Mouse (Mus musculus) hindbrain, embryonic 12.5 days (tissue): Measurements from ENCODE around the gene Gm3072. TPM values are rescaled to one million over a fixed set of nuclear protein-coding genes. Genes with fewer than 3 reads are reported as not detected.
"Not testable (repeated sequence)": the region's sequence is repeated elsewhere in the genome, so short reads cannot be mapped to it uniquely, and the experiment has no call there.

Experiments
- ATAC-seq: fragments of 200-750 bp; cut with Nextera tagmentation; 2 replicates; pipeline ENCODE4 v1.8.0; 2017; ENCODE audit warnings: moderate TSS enrichment; ENCODE audit not compliant: low FRiP score
- H3K27ac ChIP-seq: fragments of 300-500 bp; sonication (generic); 2 replicates; pipeline ENCODE4 v1.5.1; 2016; ENCODE audit warnings: mild to moderate bottlenecking
- H3K27me3 ChIP-seq: fragments of 300-500 bp; sonication (generic); 2 replicates; pipeline ENCODE4 v1.6.1; 2016; ENCODE audit warnings: mild to moderate bottlenecking
- H3K36me3 ChIP-seq: fragments of 300-500 bp; sonication (generic); 2 replicates; pipeline ENCODE4 v1.6.1; 2016; ENCODE audit warnings: mild to moderate bottlenecking
- H3K4me1 ChIP-seq: fragments of 300-500 bp; sonication (generic); 2 replicates; pipeline ENCODE4 v1.6.1; 2016
- H3K4me2 ChIP-seq: fragments of 300-500 bp; sonication (generic); replicated peaks from 2 replicates; pipeline ENCODE4 v1.6.1; 2016; ENCODE audit warnings: mild to moderate bottlenecking
- H3K4me3 ChIP-seq: fragments of 300-500 bp; sonication (generic); 2 replicates; pipeline ENCODE4 v1.5.1; 2016; ENCODE audit warnings: mild to moderate bottlenecking
- H3K9ac ChIP-seq: fragments of 300-500 bp; sonication (generic); 2 replicates; pipeline ENCODE4 v1.6.1; 2016; ENCODE audit warnings: mild to moderate bottlenecking, moderate library complexity
- H3K9me3 ChIP-seq: fragments of 300-500 bp; sonication (generic); replicated peaks from 2 replicates; pipeline ENCODE4 v1.6.1; 2016; ENCODE audit warnings: mild to moderate bottlenecking
- WGBS: fragments of 180-500 bp; shearing (Covaris S2); methylation state at CpG from one replicate; pipeline ENCODE4 v1.1.7; 2016; 5-methylcytosine and 5-hydroxymethylcytosine counted together
- polyA plus RNA-seq: library from polyadenylated mRNA; unstranded; fragments of >200 nt; fragmentation: Nextera tagmentation; extraction: Ambion mirVana; gene quantifications from 2 replicates; pipeline ENCODE4 v1.2.1, GENCODE M21; 2016

Gene Gm3072
- polyA plus RNA-seq = not detected in 2 replicates

- H3K36me3 ChIP-seq, H3K27me3 ChIP-seq, H3K4me3 ChIP-seq, ATAC-seq, H3K4me1 ChIP-seq, H3K27ac ChIP-seq, H3K9ac ChIP-seq, H3K9me3 ChIP-seq, H3K4me2 ChIP-seq: not testable (repeated sequence)
- 82% methylated on average over 1 of the region's 2 CpGs for WGBS
Observed at GRCm38 (mm10) chr14:41624512-41624911, at the start of gene Gm3072. Gm3072 (minus strand) TSS chr14:41624612.

- H3K36me3 ChIP-seq, H3K4me2 ChIP-seq, H3K4me3 ChIP-seq, H3K4me1 ChIP-seq, H3K27ac ChIP-seq, H3K9ac ChIP-seq, ATAC-seq, H3K27me3 ChIP-seq, H3K9me3 ChIP-seq: not testable (repeated sequence)
- 81% methylated on average over 2 of the region's 2 CpGs for WGBS
Observed at GRCm38 (mm10) chr14:41648176-41648575, 23.8 kb upstream of the Gm3072 start.

- H3K4me2 ChIP-seq, H3K9me3 ChIP-seq, H3K4me3 ChIP-seq, H3K36me3 ChIP-seq, H3K4me1 ChIP-seq, H3K9ac ChIP-seq, H3K27me3 ChIP-seq, H3K27ac ChIP-seq, ATAC-seq: not testable (repeated sequence)
- no CpG with 5 or more reads among the region's 1 CpGs for WGBS
Observed at GRCm38 (mm10) chr14:41646387-41646786, 22.0 kb upstream of the Gm3072 start, which contains the start of gene Gm3676. Gm3676 (minus strand) TSS chr14:41646487.

GRCm38 (mm10) chr14:41630144-41630543 is 5.7 kb upstream of the Gm3072 start:
- not testable (repeated sequence) for H3K36me3 ChIP-seq, H3K4me2 ChIP-seq, H3K27ac ChIP-seq, H3K4me1 ChIP-seq, H3K9me3 ChIP-seq, H3K9ac ChIP-seq, H3K27me3 ChIP-seq, ATAC-seq, H3K4me3 ChIP-seq
- WGBS = 94% methylated on average over 9 of the region's 11 CpGs

- not testable (repeated sequence) for H3K4me3 ChIP-seq, H3K36me3 ChIP-seq, H3K9ac ChIP-seq, H3K4me1 ChIP-seq, ATAC-seq, H3K27ac ChIP-seq, H3K9me3 ChIP-seq, H3K4me2 ChIP-seq, H3K27me3 ChIP-seq
- WGBS = 89% methylated on average over 5 of the region's 5 CpGs
Observed at GRCm38 (mm10) chr14:41622535-41622934, 1.9 kb downstream of the Gm3072 start.

GRCm38 (mm10) chr14:41610690-41611089 is 13.7 kb downstream of the Gm3072 start:
- H3K4me3 ChIP-seq, H3K4me2 ChIP-seq, H3K9me3 ChIP-seq, H3K27ac ChIP-seq, H3K27me3 ChIP-seq, H3K9ac ChIP-seq, H3K4me1 ChIP-seq, ATAC-seq, H3K36me3 ChIP-seq: not testable (repeated sequence)
- WGBS = 88% methylated on average over 1 of the region's 1 CpGs

GRCm38 (mm10) chr14:41600935-41601334 is 23.5 kb downstream of the Gm3072 start:
- H3K9me3 ChIP-seq, H3K36me3 ChIP-seq, ATAC-seq, H3K9ac ChIP-seq, H3K27ac ChIP-seq, H3K4me1 ChIP-seq, H3K4me3 ChIP-seq, H3K4me2 ChIP-seq, H3K27me3 ChIP-seq: not testable (repeated sequence)
- 94% methylated on average over 15 of the region's 15 CpGs for WGBS

- not testable (repeated sequence) for ATAC-seq, H3K9ac ChIP-seq, H3K27ac ChIP-seq, H3K36me3 ChIP-seq, H3K4me3 ChIP-seq, H3K4me2 ChIP-seq, H3K27me3 ChIP-seq, H3K9me3 ChIP-seq, H3K4me1 ChIP-seq
- 89% methylated on average over 1 of the region's 1 CpGs for whole genome bisulfite sequencing
Observed at GRCm38 (mm10) chr14:41586346-41586745, 38.1 kb downstream of the Gm3072 start.

GRCm38 (mm10) chr14:41572911-41573310 is 51.5 kb downstream of the Gm3072 start, which contains the start of gene 1700049E17Rik2:
1700049E17Rik2 (plus strand) TSS chr14:41573211.
- not testable (repeated sequence) for H3K9me3 ChIP-seq, H3K4me2 ChIP-seq, ATAC-seq, H3K27me3 ChIP-seq, H3K27ac ChIP-seq, H3K9ac ChIP-seq, H3K4me3 ChIP-seq, H3K4me1 ChIP-seq, H3K36me3 ChIP-seq
- no CpG with 5 or more reads among the region's 1 CpGs for WGBS

Other genes with a start within 250 kb of the Gm3072 start
- gene Gm7945, start 238.2 kb downstream of the Gm3072 start, polyA plus RNA-seq = not detected in 2 replicates
- not detected in 2 replicates for gene Gm6482, start 216.3 kb downstream of the Gm3072 start, polyA plus RNA-seq
- gene Gm7954, start 171.1 kb downstream of the Gm3072 start, polyA plus RNA-seq = not detected in 2 replicates
- not detected in 2 replicates for gene Gm3486, start 135.1 kb downstream of the Gm3072 start, polyA plus RNA-seq
- gene Gm7970, start 69.0 kb downstream of the Gm3072 start, polyA plus RNA-seq = not detected in 2 replicates
- not detected in 2 replicates for gene 1700049E17Rik2, start 51.4 kb downstream of the Gm3072 start, polyA plus RNA-seq
- not detected in 2 replicates for gene Gm3676, start 21.9 kb upstream of the Gm3072 start, polyA plus RNA-seq
- not detected in 2 replicates for gene Gm8068, start 77.3 kb upstream of the Gm3072 start, polyA plus RNA-seq
- gene Gm7929, start 126.0 kb upstream of the Gm3072 start, polyA plus RNA-seq = not detected in 2 replicates
- gene Gm47189, start 147.8 kb upstream of the Gm3072 start, polyA plus RNA-seq = not detected in 2 replicates